Mouse (Mus musculus) urinary bladder, postnatal 25 days (tissue): ENCODE results near the gene Creb5.
A peak's percentile ranks its signal among the peaks of the same experiment; 100 is the strongest.

Experiments used
- DNase-seq: peaks from one replicate; pipeline ENCODE4 v3.0.0; 2022; ENCODE audit warnings: low spot score

Creb5 gene

GRCm38 (mm10) chr6:53287038-53287561 lies at the start of gene Creb5:
Creb5 (plus strand) TSS chr6:53287270.
- peak; percentile 84 for DNase-seq

GRCm38 (mm10) chr6:53259841-53260240 lies 27.2 kb upstream of the Creb5 start:
- DNase-seq: no peak

- no peak for DNase-seq
Observed at GRCm38 (mm10) chr6:53262401-53262800, 24.7 kb upstream of the Creb5 start.

GRCm38 (mm10) chr6:53267036-53267435 lies 20.0 kb upstream of the Creb5 start:
- no peak for DNase-seq

- DNase-seq: no peak
Observed at GRCm38 (mm10) chr6:53267732-53268505, 19.2 kb upstream of the Creb5 start.

- DNase-seq: no peak
Observed at GRCm38 (mm10) chr6:53271216-53271615, 15.9 kb upstream of the Creb5 start.

GRCm38 (mm10) chr6:53271636-53272035 lies 15.4 kb upstream of the Creb5 start:
- no peak for DNase-seq

- peak; percentile 21 for DNase-seq
Observed at GRCm38 (mm10) chr6:53286389-53287037, 557 bp upstream of the Creb5 start.

- peak; percentile 27 for DNase-seq
Observed at GRCm38 (mm10) chr6:53287562-53288381, 702 bp downstream of the Creb5 start.

GRCm38 (mm10) chr6:53288584-53289558 lies 1.8 kb downstream of the Creb5 start:
- DNase-seq: no peak

- no peak for DNase-seq
Observed at GRCm38 (mm10) chr6:53289659-53290058, 2.6 kb downstream of the Creb5 start.

GRCm38 (mm10) chr6:53290215-53290990 lies 3.3 kb downstream of the Creb5 start:
- DNase-seq: no peak

- DNase-seq: no peak
Observed at GRCm38 (mm10) chr6:53292931-53293330, 5.9 kb downstream of the Creb5 start.

GRCm38 (mm10) chr6:53297851-53298250 lies 10.8 kb downstream of the Creb5 start:
- no peak for DNase-seq

GRCm38 (mm10) chr6:53304201-53304600 lies 17.1 kb downstream of the Creb5 start:
- no peak for DNase-seq

GRCm38 (mm10) chr6:53306156-53306555 lies 19.1 kb downstream of the Creb5 start:
- DNase-seq: no peak

- no peak for DNase-seq
Observed at GRCm38 (mm10) chr6:53306710-53307109, 19.6 kb downstream of the Creb5 start.

GRCm38 (mm10) chr6:53308684-53309083 lies 21.6 kb downstream of the Creb5 start:
- no peak for DNase-seq

GRCm38 (mm10) chr6:53313604-53314003 lies 26.5 kb downstream of the Creb5 start:
- no peak for DNase-seq

GRCm38 (mm10) chr6:53314126-53314525 lies 27.1 kb downstream of the Creb5 start:
- no peak for DNase-seq
